Mouse (Mus musculus): ENCODE results near the gene Vmn1r219.

DNA sequence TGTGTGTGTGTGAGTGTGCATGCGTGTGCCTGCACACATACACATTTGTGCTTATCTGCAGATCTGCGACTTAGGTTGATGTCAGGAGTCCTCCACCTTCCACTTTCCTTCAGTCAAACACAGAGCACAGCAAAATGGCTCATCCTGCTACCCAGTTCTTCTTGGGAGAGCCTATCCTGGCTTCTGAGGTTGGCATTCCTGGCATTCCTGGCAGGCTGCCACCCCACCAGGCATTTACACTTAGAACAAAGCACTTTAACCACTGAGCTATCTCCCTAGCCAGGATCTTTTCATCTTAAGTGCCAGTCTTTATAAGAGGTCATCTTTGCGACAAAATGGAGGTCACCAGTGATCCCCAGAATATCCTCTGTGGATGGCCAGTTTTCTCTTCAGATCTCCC is 1.3 kb upstream of the Vmn1r219 start:
- no peak for TF ChIP-seq CTCF (IDR thresholded peaks at IDR 0.05; ENCODE audit: extremely low read depth, insufficient read depth, low read length)
- no peak for TF ChIP-seq POLR2A (IDR thresholded peaks at IDR 0.05; ENCODE audit: extremely low read depth, insufficient read depth, low read length)

Data from cortical plate, adult 2 months (tissue).